Mouse (Mus musculus) midbrain, embryonic 10.5 days (tissue): ENCODE results near the gene Msl3. TPM values are rescaled to one million over a fixed set of nuclear protein-coding genes. Genes with fewer than 3 reads are reported as not detected.

Experiments used
- DNase-seq: peaks from one replicate; pipeline ENCODE4 v3.0.0-alpha.2; 2017; ENCODE audit warnings: low spot score
- H3K27ac ChIP-seq: fragments of 300-500 bp; sonication (generic); replicated peaks from 2 replicates; pipeline ENCODE4 v1.5.1; 2016; ENCODE audit warnings: mild to moderate bottlenecking
- H3K27me3 ChIP-seq: fragments of 300-500 bp; sonication (generic); 2 replicates; pipeline ENCODE4 v1.6.1; 2016; ENCODE audit warnings: low read depth, mild to moderate bottlenecking; ENCODE audit not compliant: poor library complexity, severe bottlenecking
- H3K36me3 ChIP-seq: fragments of 300-500 bp; sonication (generic); 2 replicates; pipeline ENCODE4 v1.6.1; 2016; ENCODE audit warnings: mild to moderate bottlenecking, moderate library complexity
- H3K4me1 ChIP-seq: fragments of 300-500 bp; sonication (generic); 2 replicates; pipeline ENCODE4 v1.6.1; 2016
- H3K4me3 ChIP-seq: fragments of 300-500 bp; sonication (generic); 2 replicates; pipeline ENCODE4 v1.5.1; 2016; ENCODE audit warnings: mild to moderate bottlenecking, moderate library complexity
- H3K9me3 ChIP-seq: fragments of 300-500 bp; sonication (generic); replicated peaks from 2 replicates; pipeline ENCODE4 v1.6.1; 2016; ENCODE audit warnings: mild to moderate bottlenecking
- WGBS: fragments of 180-500 bp; shearing (Covaris S2); methylation state at CpG from one replicate; pipeline ENCODE4 v1.1.7; 2016; 5-methylcytosine and 5-hydroxymethylcytosine counted together
- polyA plus RNA-seq: library from polyadenylated mRNA; unstranded; fragments of >200 nt; fragmentation: Nextera tagmentation; extraction: Ambion mirVana; gene quantifications from 2 replicates; pipeline ENCODE4 v1.2.1, GENCODE M21; 2016

The Msl3 gene
- polyA plus RNA-seq, 1 experiment from 2014 or later, result 28.8 TPM

DNA sequence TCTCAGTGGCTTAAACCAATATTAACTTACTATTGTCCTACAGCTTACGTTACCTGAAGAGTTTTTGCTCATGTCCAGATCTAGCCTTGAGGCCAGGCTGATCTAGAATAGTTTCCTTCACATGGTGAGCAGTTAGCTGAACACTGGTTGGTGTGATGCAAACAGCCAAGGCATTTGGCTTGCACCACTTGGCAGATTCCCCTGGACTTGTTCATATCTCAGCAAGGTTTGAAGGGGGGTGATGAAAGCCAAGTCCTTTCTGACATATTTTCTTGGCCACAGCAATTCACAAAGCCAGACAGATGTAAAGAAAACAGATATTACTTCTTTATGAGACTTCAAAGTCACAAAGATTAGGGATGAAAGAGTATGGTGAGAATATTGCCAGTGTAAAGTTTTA lies 30.2 kb downstream of the Msl3 start:
- peaks cover 80% of the 10 kb centered on the region for H3K27me3 ChIP-seq
- DNase-seq, result no peak
- no peak overlapping the region for H3K4me3 ChIP-seq
- H3K9me3 ChIP-seq, result no peaks in the 10 kb centered on the region
- 92% methylated on average over 1 of the region's 1 CpGs for WGBS
- H3K4me1 ChIP-seq, result no peaks in the 10 kb centered on the region
- H3K27ac ChIP-seq, result no peak overlapping the region
- H3K36me3 ChIP-seq, result no peaks in the 10 kb centered on the region

DNA sequence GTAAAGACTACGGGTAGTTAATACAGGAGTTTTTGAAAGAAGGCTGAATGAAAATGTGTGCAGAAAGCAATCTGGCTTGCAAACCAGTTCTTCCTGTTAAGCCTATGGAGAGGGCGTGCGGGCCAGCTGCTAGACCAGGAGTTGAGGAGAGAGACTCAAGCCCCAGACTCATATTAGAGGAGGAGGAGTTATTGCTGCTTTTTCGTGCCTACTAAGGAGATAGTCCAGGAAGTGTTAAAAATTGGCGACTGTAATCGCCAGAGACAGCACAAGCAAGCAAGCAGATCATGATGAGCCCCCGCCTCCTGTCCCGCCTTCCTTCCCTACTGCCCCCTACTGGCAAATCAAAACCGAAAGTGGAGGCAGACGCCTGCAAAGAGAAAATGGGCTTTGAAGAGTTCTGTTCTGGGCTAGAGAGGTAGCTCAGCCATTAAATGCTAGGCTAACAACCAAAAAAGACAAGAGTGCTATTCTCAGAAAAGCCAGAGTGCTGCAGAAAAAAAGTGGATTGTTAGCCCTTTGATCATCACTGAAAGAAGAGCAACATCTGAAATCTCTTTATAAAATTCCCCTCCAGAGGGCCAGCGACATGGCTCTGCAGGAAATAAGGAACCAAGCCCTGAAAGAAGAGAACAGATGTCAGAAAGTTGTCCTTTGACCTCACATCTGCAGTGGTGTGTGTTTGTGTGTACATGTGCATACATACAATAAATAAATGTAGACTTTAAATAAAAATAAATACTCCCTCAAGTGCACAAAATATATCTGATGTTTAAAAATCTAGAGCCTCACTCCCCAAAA lies 33.9 kb downstream of the Msl3 start:
- Histone ChIP-seq H3K27ac (peak overlapping the region; percentile 55; the same call in 1 of the 2 replicates), H3K36me3 (no peaks in the 10 kb centered on the region), H3K27me3 (peaks cover 75% of the 10 kb centered on the region), H3K9me3 (no peaks in the 10 kb centered on the region), H3K4me1 (no peaks in the 10 kb centered on the region), H3K4me3 (peak overlapping the region; percentile 47)
- 26% methylated on average over 11 of the region's 11 CpGs for WGBS
- DNase-seq, result peak; percentile 50

Other genes starting within 250 kb of the Msl3 start
- gene Frmpd4, start 96.7 kb downstream of the Msl3 start, polyA plus RNA-seq, result 0.15 and 0.19 TPM in 2 replicates
- 0.81 and 1.0 TPM in 2 replicates for gene Arhgap6, start 121.2 kb upstream of the Msl3 start, polyA plus RNA-seq